Mouse (Mus musculus) CH12.LX (cell line): ENCODE data around the gene Lifr. TPM values are rescaled to one million over a fixed set of nuclear protein-coding genes. Genes with fewer than 3 reads are reported as not detected.

Source experiments
- DNase-seq: peaks from one replicate; pipeline ENCODE4 v3.0.0-alpha.2; 2013; ENCODE audit errors: extremely low read depth
- H3K27ac ChIP-seq: 2 replicates; pipeline ENCODE4 v1.5.1; 2012; ENCODE audit warnings: low read depth, mild to moderate bottlenecking, control low read depth, moderate library complexity; ENCODE audit not compliant: insufficient read depth
- H3K27me3 ChIP-seq: replicated peaks from 2 replicates; pipeline ENCODE3; 2012; ENCODE audit warnings: inconsistent platforms
- H3K36me3 ChIP-seq, 2 experiments: replicated peaks in 1 of 2; 2 replicates each; pipeline versions ENCODE3 to v1.6.1; 2012; ENCODE audit warnings: inconsistent platforms in 1 of 2, low read length in 1 of 2, mild to moderate bottlenecking in 1 of 2, mixed read lengths in 1 of 2, moderate library complexity in 1 of 2; ENCODE audit not compliant: control insufficient read depth in 1 of 2, insufficient read depth in 1 of 2
- H3K4me1 ChIP-seq, 2 experiments: 2 replicates each; pipeline ENCODE4 v1.6.1; 2012; ENCODE audit warnings: inconsistent platforms in 1 of 2, moderate library complexity in 1 of 2; ENCODE audit not compliant: insufficient read depth in 2 of 2, control insufficient read depth in 1 of 2
- H3K4me2 ChIP-seq: 2 replicates; pipeline ENCODE4 v1.6.1; 2012; ENCODE audit warnings: low read depth, mild to moderate bottlenecking, control low read depth; ENCODE audit not compliant: poor library complexity, insufficient read depth, severe bottlenecking
- H3K4me3 ChIP-seq, 3 experiments: fragments of 150-350 bp in 1 of 3; sonication (generic) in 1 of 3; replicated peaks in 1 of 3; 2 replicates each; pipeline versions ENCODE3 to v1.5.1; 2011 to 2012; ENCODE audit warnings: low read depth in 2 of 3, low read length in 2 of 3, mild to moderate bottlenecking in 2 of 3, moderate library complexity in 2 of 3, control low read depth in 1 of 3, improper control_type of control experiment in 1 of 3, inconsistent platforms in 1 of 3, mixed read lengths in 1 of 3; ENCODE audit not compliant: poor library complexity in 1 of 3
- H3K79me2 ChIP-seq: replicated peaks from 2 replicates; pipeline ENCODE4 v1.6.1; 2012; ENCODE audit warnings: mild to moderate bottlenecking, moderate library complexity; ENCODE audit not compliant: control insufficient read depth, poor library complexity, insufficient read depth, severe bottlenecking; ENCODE audit errors: extremely low read depth
- H3K9ac ChIP-seq: 2 replicates; pipeline ENCODE4 v1.6.1; 2012; ENCODE audit warnings: low read depth, mild to moderate bottlenecking, control low read depth, moderate library complexity; ENCODE audit not compliant: insufficient read depth
- H3K9me3 ChIP-seq: replicated peaks from 2 replicates; pipeline ENCODE3; 2012; ENCODE audit warnings: low read length, inconsistent platforms, mixed read lengths
- BHLHE40 ChIP-seq: IDR thresholded peaks from 2 replicates; pipeline ENCODE4 v1.6.1; 2011; ENCODE audit warnings: mild to moderate bottlenecking, low read depth, low read length, improper control_type of control experiment
- CTCF ChIP-seq, 2 experiments: IDR thresholded peaks in 1 of 2; conservative IDR thresholded peaks in 1 of 2; 2 replicates each; pipeline ENCODE4 v1.5.1; 2011 to 2012; ENCODE audit warnings: low read depth in 2 of 2, low read length in 2 of 2, improper control_type of control experiment in 1 of 2, inconsistent platforms in 1 of 2, mild to moderate bottlenecking in 1 of 2, moderate library complexity in 1 of 2
- ELF1 ChIP-seq: IDR thresholded peaks from 2 replicates; pipeline ENCODE4 v1.6.1; 2014; ENCODE audit warnings: low read depth, mild to moderate bottlenecking, inconsistent platforms, low read length, improper control_type of control experiment
- GABPA ChIP-seq: IDR thresholded peaks from 2 replicates; pipeline ENCODE4 v1.6.1; 2012; ENCODE audit warnings: low read depth, low read length, improper control_type of control experiment, inconsistent platforms; ENCODE audit not compliant: insufficient replicate concordance
- HCFC1 ChIP-seq: IDR thresholded peaks from 2 replicates; pipeline ENCODE4 v1.6.1; 2012; ENCODE audit warnings: low read depth, mild to moderate bottlenecking, inconsistent platforms, low read length, improper control_type of control experiment
- JUN ChIP-seq: IDR thresholded peaks from 2 replicates; pipeline ENCODE4 v1.6.1; 2011; ENCODE audit warnings: low read depth, mild to moderate bottlenecking, low read length, improper control_type of control experiment, moderate library complexity; ENCODE audit not compliant: insufficient read depth
- JUND ChIP-seq: conservative IDR thresholded peaks from 2 replicates; pipeline ENCODE4 v1.6.1; 2011; ENCODE audit warnings: low read depth, low read length, improper control_type of control experiment
- MAZ ChIP-seq: IDR thresholded peaks from 2 replicates; pipeline ENCODE4 v1.6.1; 2012; ENCODE audit warnings: low read depth, mild to moderate bottlenecking, inconsistent platforms, low read length, improper control_type of control experiment, moderate library complexity
- MEF2A ChIP-seq: IDR thresholded peaks from 2 replicates; pipeline ENCODE4 v1.6.1; 2014; ENCODE audit warnings: low read depth, mild to moderate bottlenecking, inconsistent platforms, low read length, improper control_type of control experiment, borderline replicate concordance
- MXI1 ChIP-seq: IDR thresholded peaks from 2 replicates; pipeline ENCODE4 v1.6.1; 2011; ENCODE audit warnings: mild to moderate bottlenecking, low read depth, low read length, improper control_type of control experiment
- PAX5 ChIP-seq: IDR thresholded peaks from 2 replicates; pipeline ENCODE4 v1.6.1; 2012; ENCODE audit warnings: low read length, inconsistent platforms, mixed read lengths
- POLR2A ChIP-seq: IDR thresholded peaks from 2 replicates; pipeline ENCODE4 v1.6.1; 2011; ENCODE audit warnings: low read depth, mild to moderate bottlenecking, improper control_type of control experiment, low read length
- RAD21 ChIP-seq: IDR thresholded peaks from 2 replicates; pipeline ENCODE4 v1.6.1; 2011; ENCODE audit warnings: low read depth, mild to moderate bottlenecking, low read length, improper control_type of control experiment, moderate library complexity
- RCOR1 ChIP-seq: conservative IDR thresholded peaks from 2 replicates; pipeline ENCODE4 v1.6.1; 2012; ENCODE audit warnings: low read depth, mild to moderate bottlenecking, inconsistent platforms, low read length, improper control_type of control experiment
- SIN3A ChIP-seq: IDR thresholded peaks from 2 replicates; pipeline ENCODE4 v1.6.1; 2012; ENCODE audit warnings: low read length, improper control_type of control experiment, inconsistent platforms
- UBTF ChIP-seq: IDR thresholded peaks from 2 replicates; pipeline ENCODE4 v1.6.1; 2012; ENCODE audit warnings: low read depth, mild to moderate bottlenecking, inconsistent platforms, low read length, improper control_type of control experiment, moderate library complexity
- USF1 ChIP-seq: IDR thresholded peaks from 2 replicates; pipeline ENCODE4 v1.6.1; 2014; ENCODE audit warnings: low read depth, mild to moderate bottlenecking, inconsistent platforms, low read length, improper control_type of control experiment
- dilution Hi-C: fragments of 300-500 bp; cut with MboI; formaldehyde crosslinking; loops from 2 replicates; pipeline ENCODE4 v1.14.3; 2020; ENCODE audit warnings: low sequenced_read_pairs; ENCODE audit not compliant: extremely low pct_unique_long_range_greater_than_20kb, extremely low pct_ligation_motif_present
- in situ Hi-C: fragments of 300-500 bp; cut with MboI; formaldehyde crosslinking; loops from 3 replicates; pipeline ENCODE4 v1.14.3; 2019; ENCODE audit warnings: low sequenced_read_pairs, low pct_ligation_motif_present, low pct_unique_long_range_greater_than_20kb, mixed read lengths
- polyA plus RNA-seq: library from polyadenylated mRNA; unstranded; fragments of >175 nt; gene quantifications from 2 replicates; pipeline ENCODE4 v1.2.1, GENCODE M21; 2012; ENCODE audit warnings: low read depth; ENCODE audit not compliant: insufficient read length
- total RNA-seq, 2 experiments: library from RNA; depleted of rRNA; stranded (reverse); fragments of 300-350 nt in 1 of 2; fragments of >200 nt in 1 of 2; gene quantifications; 2 replicates each; pipeline ENCODE4 v1.2.3; 2012 to 2014

The Lifr gene
- total and polyA plus RNA-seq, 3 experiments, result 0.03 TPM; not detected in 2

DNA sequence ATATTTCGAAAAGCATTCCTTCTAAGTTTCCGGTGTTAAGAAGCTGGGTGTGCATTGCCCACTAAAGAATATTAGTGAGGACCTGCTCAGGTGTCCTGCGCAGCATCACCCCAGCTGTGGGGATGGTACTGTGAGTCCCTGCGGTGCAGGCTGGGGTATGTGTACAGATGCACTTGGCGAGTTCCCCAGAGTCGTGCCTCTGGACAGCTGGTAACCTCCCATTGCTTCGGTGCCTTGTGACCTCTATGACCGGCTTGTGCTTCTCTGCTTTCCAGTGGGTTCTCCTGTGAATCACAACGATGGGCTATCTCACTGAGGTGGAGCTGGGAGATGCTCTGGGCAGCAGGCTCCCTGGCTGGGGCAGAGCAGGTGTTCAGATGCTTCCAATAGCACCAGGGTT is 60.2 kb downstream of the Lifr start:
- H3K4me1 ChIP-seq, result no peaks in the 10 kb centered on the region
- no peaks in the 10 kb centered on the region for H3K79me2 ChIP-seq
- in situ Hi-C loops (no loop called here), dilution Hi-C loops (no loop called here)
- no peak overlapping the region for H3K9ac ChIP-seq
- H3K4me3 ChIP-seq, result no peak overlapping the region
- no peak overlapping the region for H3K4me2 ChIP-seq
- H3K27me3 ChIP-seq, result peaks cover 67% of the 10 kb centered on the region
- DNase-seq, result no peak
- no peak overlapping the region for H3K27ac ChIP-seq
- no peaks in the 10 kb centered on the region for H3K36me3 ChIP-seq
- no peaks in the 10 kb centered on the region for H3K9me3 ChIP-seq
- TF ChIP-seq POLR2A, result no peak
- TF ChIP-seq UBTF, result no peak
- TF ChIP-seq MXI1, result no peak
- TF ChIP-seq MEF2A, result no peak
- TF ChIP-seq PAX5, result no peak
- no peak for TF ChIP-seq ELF1
- no peak for TF ChIP-seq CTCF (conservative IDR thresholded peaks at IDR 0.05 in 1 of 2, IDR thresholded peaks at IDR 0.05 in 1 of 2; ENCODE audit: low read depth in 2 of 2, low read length in 2 of 2)
- no peak for TF ChIP-seq MAZ
- TF ChIP-seq GABPA, result no peak
- no peak for TF ChIP-seq JUN

DNA sequence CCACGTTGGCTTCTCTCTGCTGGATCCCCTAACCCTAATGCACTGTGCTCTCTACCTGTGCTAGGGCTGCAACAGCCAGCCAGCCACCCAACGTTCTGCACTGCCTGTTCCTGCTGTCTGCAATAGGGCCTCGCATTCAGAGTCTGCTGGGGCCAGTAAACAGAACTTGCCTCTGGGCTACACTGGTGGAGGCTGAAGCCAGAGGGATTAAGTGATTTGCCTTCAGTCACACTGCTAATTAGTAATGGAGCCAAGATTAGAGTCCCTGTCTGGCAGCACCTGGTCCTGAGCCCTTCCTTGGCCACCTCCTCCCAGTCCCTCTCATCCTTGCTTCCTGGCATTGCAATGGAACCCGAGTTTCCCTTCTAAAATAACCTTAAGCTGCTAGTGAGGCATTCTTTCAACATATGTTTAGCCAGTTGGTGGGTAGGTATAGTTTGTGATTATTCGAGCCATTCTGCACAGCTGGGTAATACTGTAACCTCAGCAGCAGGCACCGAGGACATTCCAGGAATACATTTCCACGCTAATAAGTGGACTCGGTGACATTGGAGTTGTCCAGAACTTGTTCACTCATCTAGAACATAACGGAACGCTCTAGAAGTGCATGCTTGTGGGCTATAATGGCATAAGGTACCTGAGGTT is 61.8 kb downstream of the Lifr start:
- no peak overlapping the region for H3K27ac ChIP-seq
- no peak for DNase-seq
- no peak overlapping the region for H3K4me3 ChIP-seq
- peaks cover 66% of the 10 kb centered on the region for H3K27me3 ChIP-seq
- in situ Hi-C loops, result no loop called here
- TF ChIP-seq BHLHE40, result no peak
- no peak for TF ChIP-seq SIN3A
- no peak for TF ChIP-seq GABPA
- no peak for TF ChIP-seq USF1
- no peak for TF ChIP-seq POLR2A
- TF ChIP-seq RCOR1, result no peak
- TF ChIP-seq CTCF (conservative IDR thresholded peaks at IDR 0.05 in 1 of 2, IDR thresholded peaks at IDR 0.05 in 1 of 2; ENCODE audit: low read depth in 2 of 2, low read length in 2 of 2), result no peak
- TF ChIP-seq JUND, result no peak
- no peak for TF ChIP-seq RAD21
- no peak for TF ChIP-seq HCFC1
- TF ChIP-seq, all 38 proteins: peak for 0
- Histone ChIP-seq H3K79me2 (no peaks in the 10 kb centered on the region), H3K4me1 (no peaks in the 10 kb centered on the region), H3K4me2 (no peak overlapping the region), H3K9ac (no peak overlapping the region), H3K36me3 (no peaks in the 10 kb centered on the region), H3K9me3 (no peaks in the 10 kb centered on the region)
- dilution Hi-C loops, result no loop called here
